Mouse (Mus musculus) stomach, postnatal 0 days (tissue): ENCODE measurements at regions not wholly inside any gene's neighbourhood (a gene's known extent, or its start where the extent isn't known, plus 50 kb on each side); places are given as distances from the start of the nearest gene placed in this dataset.

Source experiments
- ATAC-seq: fragments of 200-750 bp; cut with Nextera tagmentation; 2 replicates; pipeline ENCODE4 v1.8.0; 2017; ENCODE audit not compliant: low FRiP score, low TSS enrichment
- DNase-seq: peaks from one replicate; pipeline ENCODE4 v3.0.0-alpha.2; 2016; ENCODE audit warnings: low spot score
- H3K27ac ChIP-seq: fragments of 300-500 bp; sonication (generic); replicated peaks from 2 replicates; pipeline ENCODE4 v1.5.1; 2014; ENCODE audit warnings: mild to moderate bottlenecking, control low read depth
- H3K27me3 ChIP-seq: fragments of 300-500 bp; sonication (generic); 2 replicates; pipeline ENCODE4 v1.6.1; 2014; ENCODE audit warnings: low read length; ENCODE audit not compliant: control insufficient read depth, insufficient read depth
- H3K36me3 ChIP-seq: fragments of 300-500 bp; sonication (generic); 2 replicates; pipeline ENCODE4 v1.6.1; 2014; ENCODE audit warnings: low read length, mixed read lengths; ENCODE audit not compliant: control insufficient read depth, insufficient read depth
- H3K4me1 ChIP-seq: fragments of 300-500 bp; sonication (generic); replicated peaks from 2 replicates; pipeline ENCODE4 v1.6.1; 2014; ENCODE audit warnings: antibody characterized with exemption; ENCODE audit not compliant: control insufficient read depth, insufficient read depth
- H3K4me2 ChIP-seq: fragments of 300-500 bp; sonication (generic); replicated peaks from 2 replicates; pipeline ENCODE4 v1.6.1; 2014; ENCODE audit warnings: low read depth, mild to moderate bottlenecking, control low read depth, moderate library complexity
- H3K4me3 ChIP-seq: fragments of 300-500 bp; sonication (generic); 2 replicates; pipeline ENCODE4 v1.5.1; 2014; ENCODE audit warnings: low read depth, low read length, control low read depth
- H3K9ac ChIP-seq: fragments of 300-500 bp; sonication (generic); 2 replicates; pipeline ENCODE4 v1.6.1; 2014; ENCODE audit warnings: mild to moderate bottlenecking, low read length, control low read depth, mixed read lengths
- H3K9me3 ChIP-seq: fragments of 300-500 bp; sonication (generic); 2 replicates; pipeline ENCODE4 v1.6.1; 2016; ENCODE audit warnings: low read length; ENCODE audit not compliant: control insufficient read depth
- CTCF ChIP-seq: IDR thresholded peaks from 2 replicates; pipeline ENCODE4 v1.5.1; 2016; ENCODE audit warnings: antibody characterized with exemption, low read depth, mild to moderate bottlenecking, moderate library complexity
- EP300 ChIP-seq: optimal IDR thresholded peaks from 2 replicates; pipeline ENCODE3; 2016; ENCODE audit warnings: antibody characterized with exemption
- WGBS: fragments of 180-500 bp; shearing (Covaris S2); extraction: QIAGEN DNeasy Blood & Tissue Kit; methylation state at CpG from one replicate; pipeline ENCODE4 v1.1.7; 2014; 5-methylcytosine and 5-hydroxymethylcytosine counted together

DNA sequence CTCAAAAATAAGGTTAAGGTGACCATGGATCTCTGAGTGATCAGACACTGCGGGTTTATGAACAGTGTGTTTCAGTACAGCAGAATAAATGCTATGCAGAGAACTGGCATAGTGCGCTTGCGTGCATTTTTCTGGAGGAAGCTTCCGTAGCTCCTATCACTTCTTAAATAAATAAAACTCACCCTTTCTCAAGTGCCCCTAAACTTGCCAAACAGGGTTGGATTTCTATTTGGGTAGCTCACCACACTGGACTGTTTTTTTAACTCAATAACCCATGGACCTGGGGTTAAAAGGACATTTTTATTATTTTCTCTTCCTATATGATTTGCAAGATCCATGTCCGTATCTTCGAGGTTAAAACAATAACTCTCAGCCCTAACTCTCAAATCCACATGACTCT is 182.8 kb downstream of the Il20rb start:
- H3K27ac ChIP-seq, result no peak overlapping the region
- no peak for ATAC-seq
- H3K4me3 ChIP-seq, result no peak overlapping the region
- H3K9ac ChIP-seq, result no peak overlapping the region
- no peaks in the 10 kb centered on the region for H3K36me3 ChIP-seq
- H3K27me3 ChIP-seq, result no peaks in the 10 kb centered on the region
- no peak for TF ChIP-seq EP300
- TF ChIP-seq CTCF, result no peak
- H3K4me2 ChIP-seq, result no peak overlapping the region
- H3K9me3 ChIP-seq, result no peaks in the 10 kb centered on the region
- H3K4me1 ChIP-seq, result no peaks in the 10 kb centered on the region
- DNase-seq, result no peak
- 42% methylated on average over 6 of the region's 6 CpGs for WGBS

DNA sequence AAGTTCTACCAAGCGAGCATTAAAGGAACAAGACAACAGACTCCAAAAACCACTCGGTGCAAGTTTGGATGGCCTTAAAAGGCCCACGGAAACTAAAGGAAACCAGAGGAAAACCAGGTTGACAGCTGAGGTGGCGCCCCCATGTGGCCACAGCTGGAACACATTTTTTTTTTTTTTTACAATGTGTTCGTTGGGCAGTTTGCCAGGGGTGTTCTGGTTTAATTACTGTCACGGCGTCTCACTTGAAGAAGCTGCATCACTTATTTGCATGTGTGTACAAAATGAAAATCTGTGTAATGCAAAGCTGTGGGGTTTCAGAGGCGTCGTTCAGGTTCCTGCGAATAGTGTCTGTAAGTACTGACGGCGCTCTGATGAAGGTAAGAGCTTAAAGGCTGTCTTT is 185.0 kb downstream of the Il20rb start:
- H3K9ac ChIP-seq, result no peak overlapping the region
- no peak overlapping the region for H3K27ac ChIP-seq
- TF ChIP-seq CTCF (peak; percentile 64), EP300 (no peak)
- DNase-seq (no peak), ATAC-seq (no peak)
- H3K4me1 ChIP-seq, result no peaks in the 10 kb centered on the region
- no peaks in the 10 kb centered on the region for H3K9me3 ChIP-seq
- no peak overlapping the region for H3K4me2 ChIP-seq
- no peaks in the 10 kb centered on the region for H3K36me3 ChIP-seq
- no peaks in the 10 kb centered on the region for H3K27me3 ChIP-seq
- WGBS, result 64% methylated on average over 12 of the region's 12 CpGs
- no peak overlapping the region for H3K4me3 ChIP-seq

DNA sequence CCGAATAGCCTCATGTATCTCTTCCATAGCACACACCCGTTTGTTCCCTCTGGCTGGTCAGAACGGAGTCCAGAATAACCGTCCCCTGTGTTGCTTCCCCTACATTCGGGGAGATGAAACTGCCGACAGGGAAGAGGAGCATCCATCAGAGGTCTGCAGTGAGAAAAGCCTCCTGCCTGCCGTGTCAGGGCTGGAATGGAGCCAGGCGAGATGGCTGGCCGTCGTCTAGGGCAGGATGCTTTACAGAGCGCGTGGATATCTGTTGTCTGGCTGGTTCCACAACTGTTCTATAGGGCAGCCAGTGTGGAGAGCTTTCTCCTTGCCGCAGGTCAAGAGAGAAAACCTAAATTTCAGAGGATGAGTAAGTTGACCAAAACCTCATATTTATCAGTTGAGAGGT is 209.2 kb downstream of the Il20rb start:
- no peak overlapping the region for H3K4me2 ChIP-seq
- H3K27me3 ChIP-seq, result no peaks in the 10 kb centered on the region
- no peak overlapping the region for H3K9ac ChIP-seq
- ATAC-seq (no peak), DNase-seq (peak; percentile 16)
- no peaks in the 10 kb centered on the region for H3K36me3 ChIP-seq
- H3K9me3 ChIP-seq, result no peaks in the 10 kb centered on the region
- WGBS, result 52% methylated on average over 13 of the region's 13 CpGs
- TF ChIP-seq CTCF (no peak), EP300 (no peak)
- no peak overlapping the region for H3K4me3 ChIP-seq
- H3K27ac ChIP-seq, result no peak overlapping the region
- H3K4me1 ChIP-seq, result peaks cover 3% of the 10 kb centered on the region; the same call in 1 of the 2 replicates

DNA sequence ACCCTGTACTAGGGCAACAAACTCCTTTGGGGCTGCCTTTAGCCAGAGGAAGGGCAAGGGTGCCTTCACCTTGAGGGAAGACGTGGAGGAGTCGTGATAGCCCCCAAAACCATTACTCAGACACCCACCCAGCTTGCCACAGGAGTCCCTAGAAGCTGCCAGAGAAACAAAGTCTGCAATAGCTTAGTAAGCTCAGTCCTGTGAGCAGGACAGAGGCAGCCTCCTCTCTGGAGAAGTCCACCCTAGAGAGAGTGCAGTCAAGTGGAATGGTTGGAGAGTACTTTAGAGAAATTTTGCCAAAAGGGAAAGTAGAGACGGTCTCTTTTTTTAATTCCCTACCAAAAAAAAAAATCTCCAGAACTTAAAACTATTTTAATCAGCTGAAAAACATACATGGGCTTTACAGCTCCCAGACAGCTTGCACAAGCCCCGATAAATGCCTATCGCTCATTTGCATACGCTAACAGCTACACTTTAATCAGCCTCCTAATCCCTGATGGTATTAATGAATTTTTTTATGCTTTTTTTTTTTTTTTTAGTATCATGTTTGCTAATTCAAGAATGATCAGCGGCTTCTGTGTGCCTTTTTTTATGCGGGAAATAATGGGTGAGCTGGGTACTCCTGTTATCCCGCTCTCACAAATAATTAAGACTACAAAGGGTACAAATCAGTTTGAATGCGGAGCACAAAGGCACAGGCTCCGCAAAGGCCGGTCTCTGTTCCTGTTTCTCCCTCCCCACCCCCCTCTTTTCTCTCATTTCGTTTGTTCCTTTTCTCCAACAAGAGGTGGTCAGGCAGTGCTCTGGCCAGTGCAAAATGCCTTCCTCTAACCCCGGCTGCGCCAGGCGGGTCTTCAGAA is 219.8 kb downstream of the Il20rb start:
- Histone ChIP-seq H3K4me1 (no peaks in the 10 kb centered on the region), H3K36me3 (no peaks in the 10 kb centered on the region), H3K9me3 (no peaks in the 10 kb centered on the region), H3K4me3 (no peak overlapping the region), H3K9ac (no peak overlapping the region), H3K27ac (no peak overlapping the region), H3K4me2 (no peak overlapping the region), H3K27me3 (no peaks in the 10 kb centered on the region)
- no peak for TF ChIP-seq CTCF
- no peak for TF ChIP-seq EP300
- DNase-seq, result no peak
- 46% methylated on average over 16 of the region's 16 CpGs for WGBS
- ATAC-seq, result no peak

DNA sequence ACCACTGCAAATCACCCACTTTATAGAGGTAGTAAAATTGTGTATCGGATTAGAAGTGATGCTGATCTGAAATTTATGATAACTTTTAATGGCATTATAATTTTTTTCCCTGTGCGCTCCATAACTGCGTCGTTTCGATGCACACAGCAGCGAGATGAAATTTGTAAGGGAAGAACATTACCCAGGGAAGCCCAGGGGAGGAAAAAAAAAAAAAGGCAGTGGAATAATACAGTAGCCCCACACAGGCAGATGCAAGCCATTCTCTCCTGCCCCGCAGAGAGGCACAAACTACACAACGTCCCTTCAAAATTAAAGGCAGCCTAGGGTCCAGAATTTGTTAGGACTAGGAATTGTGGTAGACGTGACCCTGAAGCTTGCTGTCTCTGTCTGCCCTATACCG is 234.2 kb downstream of the Il20rb start:
- 82% methylated on average over 10 of the region's 10 CpGs for WGBS
- Histone ChIP-seq H3K9ac (no peak overlapping the region), H3K4me1 (no peaks in the 10 kb centered on the region), H3K27ac (no peak overlapping the region), H3K27me3 (no peaks in the 10 kb centered on the region), H3K4me3 (no peak overlapping the region), H3K9me3 (no peaks in the 10 kb centered on the region), H3K36me3 (no peaks in the 10 kb centered on the region), H3K4me2 (no peak overlapping the region)
- no peak for DNase-seq
- no peak for ATAC-seq
- TF ChIP-seq CTCF (no peak), EP300 (no peak)
